Mouse (Mus musculus) bone marrow macrophage, adult 2 months (primary cell): Measurements from ENCODE around the gene Agrn.

ENCODE experiments used
- CTCF ChIP-seq: IDR thresholded peaks from 2 replicates; pipeline ENCODE4 v1.5.1; 2012; ENCODE audit warnings: low read depth, mild to moderate bottlenecking, low read length, moderate library complexity
- POLR2A ChIP-seq: IDR thresholded peaks from 2 replicates; pipeline ENCODE4 v1.6.1; 2012; ENCODE audit warnings: mild to moderate bottlenecking, low read depth, low read length, borderline replicate concordance

DNA sequence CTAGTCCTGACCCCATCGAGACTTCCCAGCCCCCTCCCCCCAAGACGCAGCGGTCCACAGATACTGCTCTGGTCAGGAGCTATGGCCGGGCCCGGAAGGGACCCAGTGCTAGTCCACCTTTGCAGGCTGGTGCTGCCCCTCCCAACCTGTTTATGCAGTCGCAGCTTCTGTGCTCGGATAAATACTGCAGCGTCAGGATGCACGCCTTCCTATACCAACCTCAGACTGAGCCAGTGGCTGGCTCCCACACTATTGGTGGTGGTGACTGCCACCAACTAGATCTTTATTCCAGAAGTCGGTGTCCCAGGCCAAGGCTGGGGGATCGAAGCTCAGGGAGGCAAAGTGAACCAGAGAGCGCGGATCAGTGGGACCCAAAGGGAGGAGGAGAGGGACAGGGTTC is 62.2 kb downstream of the Agrn start:
- no peak for TF ChIP-seq CTCF
- no peak for TF ChIP-seq POLR2A
